Comparison of ENCODE assay signal across 11 mouse cellular contexts in genomic region chr16:4777171-4777904, GRCm38 (mm10). TPM values are rescaled to one million over a fixed set of nuclear protein-coding genes. Genes with fewer than 3 reads are reported as not detected.
DNase-seq lines count a peak whose midpoint lies in the region; ATAC-seq and TF ChIP-seq lines count a peak whose summit lies in the region.
"Had no signal": no experiment of that assay in that cellular context is flagged by ENCODE, and none has a peak within 500 bp of the region (broad histone marks: within the 10 kb centered on the region; RNA-seq: fewer than 3 reads in every experiment).

No protein-coding gene starts in this region.

- H3K4me3 ChIP-seq in forebrain, embryonic 15.5 days, result no peak overlapping the region
- no peak overlapping the region for H3K4me3 ChIP-seq in forebrain, embryonic 11.5 days (ENCODE audit: low read depth, low read length)
- no peak overlapping the region for H3K4me3 ChIP-seq in neural tube, embryonic 14.5 days (ENCODE audit: low read depth, low read length)
- H3K4me3 ChIP-seq in intestine, postnatal 0 days (ENCODE audit: low read depth, low read length), result no peak overlapping the region
- H3K4me3 ChIP-seq in stomach, postnatal 0 days (ENCODE audit: low read depth, low read length), result no peak overlapping the region
- H3K4me3 ChIP-seq: embryonic facial prominence, embryonic 12.5 days; hindbrain, embryonic 10.5 days had no signal

- no peak overlapping the region for H3K27ac ChIP-seq in forebrain, embryonic 15.5 days (replicated peaks)
- H3K27ac ChIP-seq in forebrain, embryonic 11.5 days (ENCODE audit: low read depth, low read length), result no peak overlapping the region
- no peak overlapping the region for H3K27ac ChIP-seq in neural tube, embryonic 14.5 days (ENCODE audit: low read depth, low read length)
- H3K27ac ChIP-seq in intestine, postnatal 0 days (ENCODE audit: low read depth, low read length), result peak overlapping the region; percentile 65
- H3K27ac ChIP-seq in stomach, postnatal 0 days (replicated peaks), result peak overlapping the region; percentile 35; the same call in 1 of the 2 replicates
- H3K27ac ChIP-seq: embryonic facial prominence, embryonic 12.5 days; hindbrain, embryonic 10.5 days had no signal

- peaks cover 22% of the 10 kb centered on the region for H3K4me1 ChIP-seq in forebrain, embryonic 15.5 days
- H3K4me1 ChIP-seq in forebrain, embryonic 11.5 days (replicated peaks; ENCODE audit: control insufficient read depth, insufficient read depth, low read length), result no peaks in the 10 kb centered on the region
- H3K4me1 ChIP-seq in neural tube, embryonic 14.5 days (ENCODE audit: control insufficient read depth, insufficient read depth, low read length), result no peaks in the 10 kb centered on the region
- peaks cover 33% of the 10 kb centered on the region for H3K4me1 ChIP-seq in intestine, postnatal 0 days (replicated peaks; ENCODE audit: control insufficient read depth, insufficient read depth, low read length)
- peaks cover 8% of the 10 kb centered on the region for H3K4me1 ChIP-seq in stomach, postnatal 0 days (replicated peaks; ENCODE audit: control insufficient read depth, insufficient read depth)

- no peak overlapping the region for H3K9ac ChIP-seq in forebrain, embryonic 15.5 days (replicated peaks)
- H3K9ac ChIP-seq in forebrain, embryonic 11.5 days (ENCODE audit: low read length), result no peak overlapping the region
- H3K9ac ChIP-seq in neural tube, embryonic 14.5 days (replicated peaks; ENCODE audit: low read depth, low read length), result no peak overlapping the region
- no peak overlapping the region for H3K9ac ChIP-seq in intestine, postnatal 0 days (ENCODE audit: low read depth, low read length)
- H3K9ac ChIP-seq in stomach, postnatal 0 days (ENCODE audit: low read length), result no peak overlapping the region
- H3K9ac ChIP-seq: embryonic facial prominence, embryonic 12.5 days had no signal

- TF ChIP-seq CTCF in intestine, postnatal 0 days (IDR thresholded peaks at IDR 0.05; ENCODE audit: low read depth), result no peak
- no peak for TF ChIP-seq CTCF in stomach, postnatal 0 days (IDR thresholded peaks at IDR 0.05; ENCODE audit: low read depth)

- no peak for TF ChIP-seq EP300 in stomach, postnatal 0 days (optimal IDR thresholded peaks at IDR 0.05)

- no peak for DNase-seq in forebrain, embryonic 11.5 days (ENCODE audit: low spot score)
- no peak for DNase-seq in neural tube, embryonic 10.5 days (ENCODE audit: extremely low spot score, low spot score)
- DNase-seq in stomach, postnatal 0 days (ENCODE audit: low spot score), result no peak
- no peak for DNase-seq in layer of hippocampus, adult 9-11 months
- DNase-seq in thymus, postnatal 36 days, result no peak
- DNase-seq: right cerebral cortex, postnatal 4 days had no signal

- no peaks in the 10 kb centered on the region for H3K27me3 ChIP-seq in forebrain, embryonic 15.5 days
- no peaks in the 10 kb centered on the region for H3K27me3 ChIP-seq in forebrain, embryonic 11.5 days (ENCODE audit: control insufficient read depth, insufficient read depth, low read length)
- H3K27me3 ChIP-seq in neural tube, embryonic 14.5 days (ENCODE audit: control insufficient read depth, insufficient read depth, low read length), result no peaks in the 10 kb centered on the region
- no peaks in the 10 kb centered on the region for H3K27me3 ChIP-seq in intestine, postnatal 0 days (replicated peaks; ENCODE audit: control insufficient read depth, insufficient read depth, low read length)
- H3K27me3 ChIP-seq in stomach, postnatal 0 days (ENCODE audit: control insufficient read depth, insufficient read depth, low read length), result no peaks in the 10 kb centered on the region
- H3K27me3 ChIP-seq: embryonic facial prominence, embryonic 12.5 days had no signal

- WGBS in forebrain, embryonic 15.5 days, result 91% methylated on average over 3 of the region's 3 CpGs
- 100% methylated on average over 3 of the region's 3 CpGs for WGBS in forebrain, embryonic 11.5 days
- WGBS in neural tube, embryonic 14.5 days, result 87% methylated on average over 3 of the region's 3 CpGs
- WGBS in intestine, postnatal 0 days, result 83% methylated on average over 3 of the region's 3 CpGs
- 81% methylated on average over 3 of the region's 3 CpGs for WGBS in stomach, postnatal 0 days

- H3K4me2 ChIP-seq in forebrain, embryonic 15.5 days (replicated peaks), result no peak overlapping the region
- no peak overlapping the region for H3K4me2 ChIP-seq in forebrain, embryonic 11.5 days (ENCODE audit: low read depth, low read length, severe bottlenecking)
- no peak overlapping the region for H3K4me2 ChIP-seq in neural tube, embryonic 14.5 days (ENCODE audit: low read depth, low read length)
- H3K4me2 ChIP-seq in intestine, postnatal 0 days (replicated peaks; ENCODE audit: low read depth), result no peak overlapping the region
- no peak overlapping the region for H3K4me2 ChIP-seq in stomach, postnatal 0 days (replicated peaks; ENCODE audit: low read depth)
- H3K4me2 ChIP-seq: embryonic facial prominence, embryonic 12.5 days had no signal

- peak; percentile 19; the same call in 1 of the 2 replicates for ATAC-seq in forebrain, embryonic 15.5 days (replicated peaks)
- no peak for ATAC-seq in forebrain, embryonic 11.5 days (replicated peaks; ENCODE audit: low FRiP score)
- peak; percentile 9; the same call in 1 of the 2 replicates for ATAC-seq in neural tube, embryonic 14.5 days (ENCODE audit: low read depth)
- peak; percentile 32; the same call in 1 of the 2 replicates for ATAC-seq in intestine, postnatal 0 days
- ATAC-seq in stomach, postnatal 0 days (ENCODE audit: low FRiP score, low TSS enrichment), result peak; percentile 18

- no peaks in the 10 kb centered on the region for H3K36me3 ChIP-seq in forebrain, embryonic 15.5 days
- no peaks in the 10 kb centered on the region for H3K36me3 ChIP-seq in forebrain, embryonic 11.5 days (ENCODE audit: control insufficient read depth, insufficient read depth, low read length)
- H3K36me3 ChIP-seq in neural tube, embryonic 14.5 days (ENCODE audit: control insufficient read depth, insufficient read depth, low read length), result 0 out of 2 replicates have a peak, but pooled peaks cover 3% of the 10 kb centered on the region
- peaks cover 7% of the 10 kb centered on the region; the same call in 1 of the 2 replicates for H3K36me3 ChIP-seq in intestine, postnatal 0 days (ENCODE audit: control insufficient read depth, insufficient read depth)
- H3K36me3 ChIP-seq in stomach, postnatal 0 days (ENCODE audit: control insufficient read depth, insufficient read depth, low read length), result no peaks in the 10 kb centered on the region; the same call in 1 of the 2 replicates

- no peaks in the 10 kb centered on the region for H3K9me3 ChIP-seq in forebrain, embryonic 15.5 days
- no peaks in the 10 kb centered on the region for H3K9me3 ChIP-seq in forebrain, embryonic 11.5 days (ENCODE audit: control insufficient read depth, low read length)
- H3K9me3 ChIP-seq in neural tube, embryonic 14.5 days (ENCODE audit: control insufficient read depth, low read length), result no peaks in the 10 kb centered on the region
- H3K9me3 ChIP-seq in intestine, postnatal 0 days (ENCODE audit: control insufficient read depth), result no peaks in the 10 kb centered on the region
- no peaks in the 10 kb centered on the region for H3K9me3 ChIP-seq in stomach, postnatal 0 days (ENCODE audit: control insufficient read depth, low read length)
- H3K9me3 ChIP-seq: embryonic facial prominence, embryonic 12.5 days; hindbrain, embryonic 10.5 days had no signal

RNA-seq across cellular contexts. Expression of gene Cdip1, which starts 12.8 kb away (rescaled TPM):
- 101 and 104 TPM in 2 replicates for polyA plus RNA-seq in forebrain, embryonic 15.5 days (2015; fragmentation: Nextera tagmentation; extraction: Ambion mirVana)
- polyA plus RNA-seq in forebrain, embryonic 11.5 days (2014; fragmentation: Nextera tagmentation; extraction: Ambion mirVana), result 107 and 109 TPM in 2 replicates
- 125 TPM in 2 replicates for polyA plus RNA-seq in neural tube, embryonic 14.5 days (2014; fragmentation: Nextera tagmentation; extraction: Ambion mirVana)
- 68.0 and 75.2 TPM in 2 replicates for polyA plus RNA-seq in intestine, postnatal 0 days (2015; fragmentation: Nextera tagmentation; extraction: Ambion mirVana)
- polyA plus RNA-seq in stomach, postnatal 0 days (2015; fragmentation: Nextera tagmentation; extraction: Ambion mirVana), result 35.4 and 38.8 TPM in 2 replicates

RNA-seq across cellular contexts. Expression of gene Hmox2, which starts 51.2 kb away (rescaled TPM):
- polyA plus RNA-seq in forebrain, embryonic 15.5 days (2015; fragmentation: Nextera tagmentation; extraction: Ambion mirVana), result 85.3 and 88.3 TPM in 2 replicates
- polyA plus RNA-seq in forebrain, embryonic 11.5 days (2014; fragmentation: Nextera tagmentation; extraction: Ambion mirVana), result 74.3 and 80.3 TPM in 2 replicates
- polyA plus RNA-seq in neural tube, embryonic 14.5 days (2014; fragmentation: Nextera tagmentation; extraction: Ambion mirVana), result 106 and 126 TPM in 2 replicates
- polyA plus RNA-seq in intestine, postnatal 0 days (2015; fragmentation: Nextera tagmentation; extraction: Ambion mirVana), result 63.1 and 64.3 TPM in 2 replicates
- polyA plus RNA-seq in stomach, postnatal 0 days (2015; fragmentation: Nextera tagmentation; extraction: Ambion mirVana), result 57.4 and 60.6 TPM in 2 replicates

RNA-seq across cellular contexts. Expression of gene 4930562C15Rik, which starts 57.9 kb away (rescaled TPM):
- 0.56 and 0.75 TPM in 2 replicates for polyA plus RNA-seq in forebrain, embryonic 15.5 days (2015; fragmentation: Nextera tagmentation; extraction: Ambion mirVana)
- 0.36 TPM in 1 of 2 replicates, not detected in the other for polyA plus RNA-seq in forebrain, embryonic 11.5 days (2014; fragmentation: Nextera tagmentation; extraction: Ambion mirVana)
- polyA plus RNA-seq in neural tube, embryonic 14.5 days (2014; fragmentation: Nextera tagmentation; extraction: Ambion mirVana), result 0.85 and 0.86 TPM in 2 replicates
- not detected in 2 replicates for polyA plus RNA-seq in intestine, postnatal 0 days (2015; fragmentation: Nextera tagmentation; extraction: Ambion mirVana)
- 0.23 and 0.32 TPM in 2 replicates for polyA plus RNA-seq in stomach, postnatal 0 days (2015; fragmentation: Nextera tagmentation; extraction: Ambion mirVana)

RNA-seq across cellular contexts. Expression of gene Nmral1, which starts 58.2 kb away (rescaled TPM):
- polyA plus RNA-seq in forebrain, embryonic 15.5 days (2015; fragmentation: Nextera tagmentation; extraction: Ambion mirVana), result 103 and 115 TPM in 2 replicates
- 212 and 220 TPM in 2 replicates for polyA plus RNA-seq in forebrain, embryonic 11.5 days (2014; fragmentation: Nextera tagmentation; extraction: Ambion mirVana)
- polyA plus RNA-seq in neural tube, embryonic 14.5 days (2014; fragmentation: Nextera tagmentation; extraction: Ambion mirVana), result 57.2 and 63.7 TPM in 2 replicates
- 10.2 and 11.6 TPM in 2 replicates for polyA plus RNA-seq in intestine, postnatal 0 days (2015; fragmentation: Nextera tagmentation; extraction: Ambion mirVana)
- 15.5 and 17.2 TPM in 2 replicates for polyA plus RNA-seq in stomach, postnatal 0 days (2015; fragmentation: Nextera tagmentation; extraction: Ambion mirVana)

Comparison
In these comparisons a context has a peak if more than half of its experiments do, and no peak if none do; other contexts are left out.
1. H3K27ac ChIP-seq: peak in intestine, postnatal 0 days (single experiment) and stomach, postnatal 0 days (single experiment); none in forebrain, embryonic 15.5 days (single experiment), forebrain, embryonic 11.5 days (single experiment) and neural tube, embryonic 14.5 days (single experiment).